Mouse (Mus musculus): ENCODE data around the gene Usp29. TPM values are rescaled to one million over a fixed set of nuclear protein-coding genes. Genes with fewer than 3 reads are reported as not detected.
"Not testable (repeated sequence)": the region's sequence is repeated elsewhere in the genome, so short reads cannot be mapped to it uniquely, and the experiment has no call there.

Gene Usp29
- total RNA-seq, 2 experiments from 2014 or later, result 1.8 to 2.0 TPM

DNA sequence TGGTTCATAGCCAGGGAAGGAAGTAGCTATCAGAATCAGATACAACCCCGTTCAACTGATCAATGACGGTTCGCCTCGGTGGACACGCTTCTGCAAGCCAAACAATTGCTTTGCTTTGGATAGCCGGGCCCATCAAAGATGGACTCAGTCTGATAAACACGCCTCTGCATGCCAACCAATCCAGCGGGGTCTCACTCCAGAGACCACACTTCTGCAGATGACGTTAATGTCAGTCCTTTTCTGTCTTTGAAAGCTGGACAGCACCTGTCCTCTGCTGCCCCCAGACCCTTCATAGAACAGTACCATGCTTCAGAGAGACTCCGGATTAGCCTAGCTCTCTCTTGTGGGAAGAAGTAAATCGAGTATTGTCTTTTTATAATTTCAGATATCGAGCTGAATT is 29.3 kb downstream of the Usp29 start:
- no peak for DNase-seq
- intact Hi-C loops (cut with DNase I; ENCODE audit: low total_unique reads), result no loop called here

- intact Hi-C loops (cut with DNase I; ENCODE audit: low total_unique reads), result no loop called here
- DNase-seq, result no peak
Measured at GRCm38 (mm10) chr7:6760170-6760569, 29.8 kb downstream of the Usp29 start.

DNA sequence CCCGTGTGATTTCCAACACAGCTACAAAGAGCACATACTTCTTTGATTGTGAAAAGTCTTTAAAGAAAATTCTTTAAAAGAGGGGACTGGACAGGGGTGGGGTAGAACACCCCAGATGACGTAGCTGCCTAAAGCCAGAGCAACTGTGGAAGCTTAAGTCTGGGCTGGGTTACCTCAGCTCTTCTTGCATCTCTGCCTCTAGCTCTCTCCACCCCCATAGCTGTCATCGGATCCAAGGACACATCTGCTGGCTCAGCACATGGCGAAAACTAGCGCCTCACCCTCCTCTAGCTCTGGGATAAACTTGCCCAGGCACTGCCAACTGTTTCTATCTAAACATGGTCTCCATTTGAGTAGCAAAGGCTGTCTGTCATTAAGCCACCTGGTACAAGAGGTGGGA is 34.9 kb downstream of the Usp29 start:
- intact Hi-C loops (cut with DNase I; ENCODE audit: low total_unique reads), result no loop called here
- DNase-seq, result peak; percentile 28

- intact Hi-C loops (cut with DNase I; ENCODE audit: low total_unique reads), result no loop called here
- DNase-seq, result peak; percentile 62
Measured at GRCm38 (mm10) chr7:6770286-6770685, 39.9 kb downstream of the Usp29 start.

GRCm38 (mm10) chr7:6773865-6774413 is 43.6 kb downstream of the Usp29 start:
- DNase-seq; intact Hi-C loops (cut with DNase I; ENCODE audit: low total_unique reads): not testable (repeated sequence)

- no peak for DNase-seq
- intact Hi-C loops (cut with DNase I; ENCODE audit: low total_unique reads), result no loop called here
Measured at GRCm38 (mm10) chr7:6776314-6777059, 46.1 kb downstream of the Usp29 start.

DNA sequence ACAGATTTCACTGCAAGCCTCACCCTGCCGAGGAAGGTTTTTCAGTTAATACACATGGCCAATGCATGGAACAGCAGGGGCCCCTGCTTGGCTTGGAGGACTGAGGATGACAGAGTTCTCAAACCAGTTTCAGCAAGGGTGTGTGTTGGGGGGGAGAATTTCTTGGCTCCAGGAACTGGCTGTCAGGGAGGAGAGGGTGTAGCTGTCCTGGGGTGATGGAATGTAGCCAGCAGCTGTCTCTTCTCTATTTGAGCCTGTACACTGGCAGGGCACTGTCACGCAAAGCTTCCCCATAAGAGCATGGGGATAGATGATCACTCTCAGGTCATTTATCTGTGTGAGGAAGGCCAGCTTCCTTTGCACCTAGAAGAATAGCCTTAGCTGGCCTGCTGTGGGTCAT is 46.7 kb downstream of the Usp29 start:
- DNase-seq, result peak; percentile 50
- intact Hi-C loops (cut with DNase I; ENCODE audit: low total_unique reads), result no loop called here

DNA sequence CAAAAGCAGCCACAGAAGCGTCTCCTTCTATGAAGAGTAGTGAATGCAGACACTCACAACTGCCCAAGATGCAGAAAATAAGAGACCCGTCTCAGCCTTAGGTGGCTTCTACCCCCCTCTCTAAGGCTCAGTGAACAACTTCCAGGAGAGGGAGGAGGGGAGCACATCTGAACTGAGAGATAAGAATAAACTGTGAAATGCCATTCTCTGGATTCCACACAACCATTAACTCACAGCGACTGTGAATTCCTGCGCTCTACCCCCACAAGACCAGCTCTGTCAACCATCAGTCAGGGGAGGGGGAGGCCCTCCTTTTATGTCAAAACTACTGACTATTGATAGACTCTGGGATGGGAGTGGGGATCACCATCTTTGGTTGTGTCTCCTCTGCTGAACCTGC is 47.3 kb downstream of the Usp29 start:
- intact Hi-C loops (cut with DNase I; ENCODE audit: low total_unique reads), result no loop called here
- DNase-seq, result no peak

- DNase-seq, result no peak
- intact Hi-C loops (cut with DNase I; ENCODE audit: low total_unique reads), result no loop called here
Measured at GRCm38 (mm10) chr7:6779172-6779571, 48.8 kb downstream of the Usp29 start.

GRCm38 (mm10) chr7:6781541-6781940 is 51.2 kb downstream of the Usp29 start:
- intact Hi-C loops (cut with DNase I; ENCODE audit: low total_unique reads), result no loop called here
- DNase-seq, result no peak

- DNase-seq, result peak; percentile 39
- intact Hi-C loops (cut with DNase I; ENCODE audit: low total_unique reads), result no loop called here
Measured at GRCm38 (mm10) chr7:6784340-6785073, 54.1 kb downstream of the Usp29 start.

GRCm38 (mm10) chr7:6787000-6787399 is 56.6 kb downstream of the Usp29 start:
- DNase-seq, result no peak
- intact Hi-C loops (cut with DNase I; ENCODE audit: low total_unique reads), result no loop called here

GRCm38 (mm10) chr7:6788101-6788500 is 57.7 kb downstream of the Usp29 start:
- DNase-seq, result no peak
- intact Hi-C loops (cut with DNase I; ENCODE audit: low total_unique reads), result no loop called here

DNA sequence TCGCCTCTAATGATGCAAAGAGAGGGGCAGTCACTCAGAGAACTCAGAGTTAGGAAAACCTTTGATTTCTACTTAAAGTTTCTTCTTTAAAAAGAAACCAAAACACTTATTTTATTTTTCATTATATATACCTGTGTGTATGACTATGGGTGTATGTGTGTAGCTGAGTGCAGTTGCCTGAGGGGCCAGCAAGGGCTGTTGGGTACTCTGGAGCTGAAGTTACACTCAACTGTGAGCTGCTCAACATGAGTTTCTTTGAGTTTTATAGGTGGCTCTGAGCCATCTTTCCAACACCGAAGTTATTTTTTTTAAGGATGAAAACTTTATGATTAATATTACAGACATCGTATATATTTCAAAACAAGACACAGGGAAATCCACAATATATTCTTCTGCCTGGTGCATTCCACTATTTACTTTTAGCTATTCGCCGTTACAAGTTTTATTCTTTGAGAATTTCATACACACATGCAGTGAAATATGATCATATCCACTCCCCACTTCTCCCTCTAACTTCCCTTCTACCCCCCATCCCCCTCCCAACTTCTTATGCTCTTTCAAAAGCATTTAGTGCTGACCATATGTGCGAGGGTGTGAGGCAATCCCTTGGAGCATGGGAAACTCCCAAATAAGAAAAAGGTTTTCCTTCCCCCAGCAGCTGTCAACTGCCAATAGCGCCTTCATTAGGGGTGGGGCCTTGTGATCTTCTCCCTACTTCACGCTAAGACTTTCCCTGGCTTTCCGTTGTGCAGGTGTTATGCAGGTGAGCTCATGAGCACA is 61.1 kb downstream of the Usp29 start:
- intact Hi-C loops (cut with DNase I; ENCODE audit: low total_unique reads), result no loop called here
- DNase-seq, result no peak

DNA sequence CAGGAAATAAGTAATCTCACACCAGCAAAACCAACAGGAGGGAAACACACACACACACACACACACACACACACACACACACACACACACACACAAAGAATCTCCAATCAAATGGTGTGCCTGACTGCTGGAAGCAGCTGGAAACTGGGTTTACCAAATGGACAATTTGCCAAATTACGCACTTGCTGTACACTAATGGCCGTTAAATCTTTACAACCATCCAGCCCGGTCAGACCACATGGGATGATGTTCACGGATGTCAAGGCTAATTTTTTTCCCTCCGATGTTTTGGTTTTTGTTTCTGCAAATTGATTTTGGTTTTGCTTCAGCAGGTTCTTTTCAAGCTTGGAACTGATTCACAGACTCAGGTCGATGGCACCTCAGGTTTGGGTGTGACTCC is 62.9 kb downstream of the Usp29 start:
- DNase-seq, result no peak
- intact Hi-C loops (cut with DNase I; ENCODE audit: low total_unique reads), result no loop called here

- intact Hi-C loops (cut with DNase I; ENCODE audit: low total_unique reads), result no loop called here
- DNase-seq, result no peak
Measured at GRCm38 (mm10) chr7:6793811-6794210, 63.4 kb downstream of the Usp29 start.

DNA sequence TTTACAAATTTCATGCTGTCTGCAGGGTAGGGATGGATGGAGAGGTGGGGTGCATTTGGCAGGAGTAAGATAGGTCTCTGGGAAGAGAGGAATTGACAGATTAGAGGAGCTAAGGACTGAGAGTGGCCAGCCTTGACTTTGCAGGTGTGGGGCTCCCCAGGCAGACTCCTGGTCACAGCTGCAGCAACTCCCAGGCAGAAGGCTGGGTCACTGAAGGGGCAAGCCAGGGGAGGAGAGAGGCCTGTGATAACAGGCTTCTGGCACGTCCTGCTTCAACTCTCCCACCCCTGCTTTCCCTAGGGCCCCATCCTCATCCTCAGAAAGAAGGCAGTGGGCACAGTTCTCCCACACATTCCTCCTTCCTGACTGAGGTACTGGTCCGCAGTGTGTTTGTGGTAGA is 67.0 kb downstream of the Usp29 start:
- intact Hi-C loops (cut with DNase I; ENCODE audit: low total_unique reads), result no loop called here
- no peak for DNase-seq

GRCm38 (mm10) chr7:6799105-6799805 is 68.9 kb downstream of the Usp29 start:
- DNase-seq, result no peak
- intact Hi-C loops (cut with DNase I; ENCODE audit: low total_unique reads), result no loop called here

- intact Hi-C loops (cut with DNase I; ENCODE audit: low total_unique reads), result no loop called here
- DNase-seq, result no peak
Measured at GRCm38 (mm10) chr7:6800586-6801441, 70.4 kb downstream of the Usp29 start.
